In genomic region chr7:67520959-67521358, GRCm38 (mm10) we compare ENCODE assay signal across 11 mouse cellular contexts.
DNase-seq lines count a peak whose midpoint lies in the region; ATAC-seq and TF ChIP-seq lines count a peak whose summit lies in the region.
"Had no signal": no experiment of that assay in that cellular context is flagged by ENCODE, and none has a peak within 500 bp of the region (broad histone marks: within the 10 kb centered on the region; RNA-seq: fewer than 3 reads in every experiment).

No protein-coding gene starts in this region.

- H3K27ac ChIP-seq in heart, embryonic 10.5 days = no peak overlapping the region
- H3K27ac ChIP-seq in testis, adult 2 months (ENCODE audit: control insufficient read depth, insufficient read depth, low read depth, low read length) = no peak overlapping the region
- H3K27ac ChIP-seq: liver, embryonic 13.5 days had no signal

- no peak for ATAC-seq in granulocyte monocyte progenitor cell, adult 5-6 weeks (replicated peaks; ENCODE audit: poor library complexity, severe bottlenecking)

- no peak for TF ChIP-seq POLR2A in testis, adult 2 months (IDR thresholded peaks at IDR 0.05; ENCODE audit: control insufficient read depth, low read depth, low read length)

- peak; percentile 26 for DNase-seq in heart, adult 8-10 months (ENCODE audit: low spot score)
- DNase-seq in heart, embryonic 10.5 days (ENCODE audit: low spot score) = no peak
- DNase-seq in testis, postnatal 10 days (ENCODE audit: low spot score) = no peak
- DNase-seq in lung, postnatal 10 days = peak; percentile 26
- DNase-seq in urinary bladder, adult 18-20 months (ENCODE audit: low spot score in 2 of 2) = no peak
- no peak for DNase-seq in gastrocnemius, postnatal 4 days (ENCODE audit: low spot score in 2 of 2)
- DNase-seq: cerebellum, adult 9-11 months; gastrocnemius, postnatal 25 days; liver, embryonic 13.5 days had no signal

- 69% methylated on average over 4 of the region's 4 CpGs for WGBS in heart, embryonic 10.5 days

- no peaks in the 10 kb centered on the region for H3K36me3 ChIP-seq in heart, embryonic 10.5 days
- no peaks in the 10 kb centered on the region for H3K36me3 ChIP-seq in testis, adult 2 months (ENCODE audit: control insufficient read depth, insufficient read depth, low read length)
- H3K36me3 ChIP-seq: liver, embryonic 13.5 days had no signal

- peaks cover under 1% of the 10 kb centered on the region; the same call in 1 of the 2 replicates for H3K4me1 ChIP-seq in heart, embryonic 10.5 days
- no peaks in the 10 kb centered on the region for H3K4me1 ChIP-seq in testis, adult 2 months (ENCODE audit: control insufficient read depth, insufficient read depth, low read length)
- H3K4me1 ChIP-seq: liver, embryonic 13.5 days had no signal

- H3K9me3 ChIP-seq in heart, embryonic 10.5 days = no peaks in the 10 kb centered on the region
- H3K9me3 ChIP-seq: liver, embryonic 13.5 days had no signal

- no peak overlapping the region for H3K4me3 ChIP-seq in heart, embryonic 10.5 days
- no peak overlapping the region for H3K4me3 ChIP-seq in testis, adult 2 months (ENCODE audit: control insufficient read depth, low read depth, low read length)
- H3K4me3 ChIP-seq: liver, embryonic 13.5 days had no signal

- no peaks in the 10 kb centered on the region for H3K27me3 ChIP-seq in heart, embryonic 10.5 days (ENCODE audit: insufficient read depth, poor library complexity, severe bottlenecking)
- no peaks in the 10 kb centered on the region for H3K27me3 ChIP-seq in testis, adult 2 months (ENCODE audit: control insufficient read depth, insufficient read depth, low read length)
- H3K27me3 ChIP-seq: liver, embryonic 13.5 days had no signal

- TF ChIP-seq CTCF in testis, adult 2 months (IDR thresholded peaks at IDR 0.05; ENCODE audit: control insufficient read depth, insufficient read depth, insufficient replicate concordance, low read depth, low read length) = peak; percentile 23; the same call in 1 of the 2 replicates

Comparison
In these comparisons a context has a peak if more than half of its experiments do, and no peak if none do; other contexts are left out.
1. DNase-seq: peak in heart, adult 8-10 months (single experiment) and lung, postnatal 10 days (single experiment); none in heart, embryonic 10.5 days (single experiment), testis, postnatal 10 days (single experiment), urinary bladder, adult 18-20 months (0 of 2) and gastrocnemius, postnatal 4 days (0 of 2).